Mouse (Mus musculus): ENCODE measurements around the gene Defa33.
"Not testable (repeated sequence)": the region's sequence is repeated elsewhere in the genome, so short reads cannot be mapped to it uniquely, and the experiment has no call there.

Defa33 gene

DNA sequence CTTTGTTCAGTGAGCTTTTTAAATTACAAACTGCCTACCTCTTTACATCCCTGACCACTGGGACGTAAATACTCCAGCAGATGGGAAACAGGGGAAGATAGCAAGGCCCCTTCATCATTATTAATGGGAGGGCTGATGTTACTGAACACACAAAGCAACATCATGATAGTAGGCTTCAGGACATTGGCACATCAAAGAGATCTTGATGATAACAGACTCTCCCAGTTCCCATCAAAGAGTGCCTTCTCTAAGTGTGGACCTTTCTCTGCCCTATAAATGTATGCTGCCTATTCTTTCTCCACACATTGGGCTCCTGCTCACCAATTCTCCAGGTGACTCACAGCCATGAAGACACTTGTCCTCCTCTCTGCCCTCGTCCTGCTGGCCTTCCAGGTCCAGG lies at the start of gene Defa33:
TSS of gene Defa33 (plus strand) at position 301 of the 400 bp plus-strand sequence.
- DNase-seq = not testable (repeated sequence)

DNA sequence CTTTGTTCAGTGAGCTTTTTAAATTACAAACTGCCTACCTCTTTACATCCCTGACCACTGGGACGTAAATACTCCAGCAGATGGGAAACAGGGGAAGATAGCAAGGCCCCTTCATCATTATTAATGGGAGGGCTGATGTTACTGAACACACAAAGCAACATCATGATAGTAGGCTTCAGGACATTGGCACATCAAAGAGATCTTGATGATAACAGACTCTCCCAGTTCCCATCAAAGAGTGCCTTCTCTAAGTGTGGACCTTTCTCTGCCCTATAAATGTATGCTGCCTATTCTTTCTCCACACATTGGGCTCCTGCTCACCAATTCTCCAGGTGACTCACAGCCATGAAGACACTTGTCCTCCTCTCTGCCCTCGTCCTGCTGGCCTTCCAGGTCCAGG lies 13.4 kb upstream of the Defa33 start, which contains the start of gene Defa2:
TSS of gene Defa2 (plus strand) at position 301 of the 400 bp plus-strand sequence.
- not testable (repeated sequence) for DNase-seq

DNA sequence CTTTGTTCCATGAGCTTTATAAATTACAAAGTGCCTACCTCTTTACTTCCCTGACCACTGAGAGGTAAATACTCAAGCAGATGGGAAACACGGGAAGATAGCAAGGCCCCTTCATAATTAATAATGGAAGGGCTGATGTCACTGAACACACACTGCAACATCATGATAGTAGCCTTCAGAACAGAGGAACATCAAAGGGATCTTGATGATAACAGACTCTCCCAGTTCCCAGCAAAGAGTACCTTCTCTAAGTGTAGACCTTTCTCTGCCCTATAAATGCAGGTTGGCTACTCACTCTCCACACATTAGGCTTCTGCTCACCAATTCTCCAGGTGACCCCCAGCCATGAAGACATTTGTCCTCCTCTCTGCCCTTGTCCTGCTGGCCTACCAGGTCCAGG lies 35.5 kb downstream of the Defa33 start, which contains the start of gene Defa36:
TSS of gene Defa36 (plus strand) at position 301 of the 400 bp plus-strand sequence.
- DNase-seq = not testable (repeated sequence)

All from liver (tissue).